Mouse (Mus musculus): ENCODE data around the gene Col18a1. TPM values are rescaled to one million over a fixed set of nuclear protein-coding genes. Genes with fewer than 3 reads are reported as not detected.

Col18a1 gene
- polyA plus RNA-seq, 1 experiment, result 114 TPM

- peak; percentile 38 for DNase-seq
- Histone ChIP-seq H3K27ac (ENCODE audit: insufficient read depth, low read depth, low read length) (no peak overlapping the region), H3K4me3 (ENCODE audit: insufficient read depth, low read depth, low read length) (no peak overlapping the region), H3K27me3 (replicated peaks; ENCODE audit: control insufficient read depth, insufficient read depth, low read length) (no peaks in the 10 kb centered on the region), H3K36me3 (ENCODE audit: control insufficient read depth, insufficient read depth, low read length) (no peaks in the 10 kb centered on the region), H3K4me1 (ENCODE audit: control insufficient read depth, insufficient read depth, low read length) (0 out of 2 replicates have a peak, but pooled peaks cover 3% of the 10 kb centered on the region)
- no peak for TF ChIP-seq POLR2A (IDR thresholded peaks at IDR 0.05; ENCODE audit: low read depth, low read length)
- TF ChIP-seq CTCF (conservative IDR thresholded peaks at IDR 0.05; ENCODE audit: insufficient read depth, insufficient read length, low read depth, low read length), result no peak
- 45% methylated on average over 8 of the region's 8 CpGs for WGBS
Measured at GRCm38 (mm10) chr10:77089336-77089735, 77.0 kb downstream of the Col18a1 start.

- TF ChIP-seq CTCF (conservative IDR thresholded peaks at IDR 0.05; ENCODE audit: insufficient read depth, insufficient read length, low read depth, low read length) (no peak), POLR2A (IDR thresholded peaks at IDR 0.05; ENCODE audit: low read depth, low read length) (no peak)
- 0 out of 2 replicates have a peak, but pooled peaks cover 2% of the 10 kb centered on the region for H3K4me1 ChIP-seq (ENCODE audit: control insufficient read depth, insufficient read depth, low read length)
- H3K27ac ChIP-seq (ENCODE audit: insufficient read depth, low read depth, low read length), result no peak overlapping the region
- no peak for DNase-seq
- no peak overlapping the region for H3K4me3 ChIP-seq (ENCODE audit: insufficient read depth, low read depth, low read length)
- H3K36me3 ChIP-seq (ENCODE audit: control insufficient read depth, insufficient read depth, low read length), result no peaks in the 10 kb centered on the region
- WGBS, result 30% methylated on average over 1 of the region's 1 CpGs
- H3K27me3 ChIP-seq (replicated peaks; ENCODE audit: control insufficient read depth, insufficient read depth, low read length), result no peaks in the 10 kb centered on the region
Measured at GRCm38 (mm10) chr10:77084568-77084967, 81.8 kb downstream of the Col18a1 start.

GRCm38 (mm10) chr10:77082921-77083320, 83.4 kb downstream of the Col18a1 start:
- H3K27ac ChIP-seq (ENCODE audit: insufficient read depth, low read depth, low read length), result no peak overlapping the region
- no peaks in the 10 kb centered on the region for H3K36me3 ChIP-seq (ENCODE audit: control insufficient read depth, insufficient read depth, low read length)
- TF ChIP-seq POLR2A (IDR thresholded peaks at IDR 0.05; ENCODE audit: low read depth, low read length), result no peak
- TF ChIP-seq CTCF (conservative IDR thresholded peaks at IDR 0.05; ENCODE audit: insufficient read depth, insufficient read length, low read depth, low read length), result no peak
- no peak for DNase-seq
- no peaks in the 10 kb centered on the region for H3K27me3 ChIP-seq (replicated peaks; ENCODE audit: control insufficient read depth, insufficient read depth, low read length)
- H3K4me1 ChIP-seq (ENCODE audit: control insufficient read depth, insufficient read depth, low read length), result peaks cover 3% of the 10 kb centered on the region; the same call in 1 of the 2 replicates
- no peak overlapping the region for H3K4me3 ChIP-seq (ENCODE audit: insufficient read depth, low read depth, low read length)
- WGBS, result 66% methylated on average over 5 of the region's 5 CpGs

- H3K4me3 ChIP-seq (ENCODE audit: insufficient read depth, low read depth, low read length), result no peak overlapping the region
- H3K27me3 ChIP-seq (replicated peaks; ENCODE audit: control insufficient read depth, insufficient read depth, low read length), result no peaks in the 10 kb centered on the region
- no peak overlapping the region for H3K27ac ChIP-seq (ENCODE audit: insufficient read depth, low read depth, low read length)
- DNase-seq, result peak; percentile 88
- WGBS, result 13% methylated on average over 3 of the region's 3 CpGs
- peaks cover 3% of the 10 kb centered on the region; the same call in 1 of the 2 replicates for H3K4me1 ChIP-seq (ENCODE audit: control insufficient read depth, insufficient read depth, low read length)
- H3K36me3 ChIP-seq (ENCODE audit: control insufficient read depth, insufficient read depth, low read length), result no peaks in the 10 kb centered on the region
- peak; percentile 98 for TF ChIP-seq CTCF (conservative IDR thresholded peaks at IDR 0.05; ENCODE audit: insufficient read depth, insufficient read length, low read depth, low read length)
- no peak for TF ChIP-seq POLR2A (IDR thresholded peaks at IDR 0.05; ENCODE audit: low read depth, low read length)
Measured at GRCm38 (mm10) chr10:77082453-77082852, 83.9 kb downstream of the Col18a1 start.

GRCm38 (mm10) chr10:77078961-77079360, 87.4 kb downstream of the Col18a1 start:
- H3K36me3 ChIP-seq (ENCODE audit: control insufficient read depth, insufficient read depth, low read length), result no peaks in the 10 kb centered on the region
- H3K4me3 ChIP-seq (ENCODE audit: insufficient read depth, low read depth, low read length), result no peak overlapping the region
- no peaks in the 10 kb centered on the region for H3K27me3 ChIP-seq (replicated peaks; ENCODE audit: control insufficient read depth, insufficient read depth, low read length)
- WGBS, result 56% methylated on average over 8 of the region's 8 CpGs
- peak overlapping the region; percentile 82 for H3K27ac ChIP-seq (ENCODE audit: insufficient read depth, low read depth, low read length)
- peak; percentile 90 for DNase-seq
- TF ChIP-seq CTCF (conservative IDR thresholded peaks at IDR 0.05; ENCODE audit: insufficient read depth, insufficient read length, low read depth, low read length) (no peak), POLR2A (IDR thresholded peaks at IDR 0.05; ENCODE audit: low read depth, low read length) (no peak)
- H3K4me1 ChIP-seq (ENCODE audit: control insufficient read depth, insufficient read depth, low read length), result peaks cover 3% of the 10 kb centered on the region; the same call in 1 of the 2 replicates

GRCm38 (mm10) chr10:77078456-77078855, 87.9 kb downstream of the Col18a1 start:
- peaks cover 3% of the 10 kb centered on the region; the same call in 1 of the 2 replicates for H3K4me1 ChIP-seq (ENCODE audit: control insufficient read depth, insufficient read depth, low read length)
- H3K27me3 ChIP-seq (replicated peaks; ENCODE audit: control insufficient read depth, insufficient read depth, low read length), result no peaks in the 10 kb centered on the region
- peak; percentile 59 for DNase-seq
- WGBS, result 89% methylated on average over 4 of the region's 4 CpGs
- TF ChIP-seq CTCF (conservative IDR thresholded peaks at IDR 0.05; ENCODE audit: insufficient read depth, insufficient read length, low read depth, low read length) (no peak), POLR2A (IDR thresholded peaks at IDR 0.05; ENCODE audit: low read depth, low read length) (no peak)
- H3K36me3 ChIP-seq (ENCODE audit: control insufficient read depth, insufficient read depth, low read length), result no peaks in the 10 kb centered on the region
- H3K27ac ChIP-seq (ENCODE audit: insufficient read depth, low read depth, low read length), result peak overlapping the region; percentile 82
- H3K4me3 ChIP-seq (ENCODE audit: insufficient read depth, low read depth, low read length), result no peak overlapping the region

- H3K27me3 ChIP-seq (replicated peaks; ENCODE audit: control insufficient read depth, insufficient read depth, low read length), result no peaks in the 10 kb centered on the region
- no peak for DNase-seq
- 85% methylated on average over 4 of the region's 4 CpGs for WGBS
- H3K36me3 ChIP-seq (ENCODE audit: control insufficient read depth, insufficient read depth, low read length), result no peaks in the 10 kb centered on the region; the same call in 1 of the 2 replicates
- H3K4me3 ChIP-seq (ENCODE audit: insufficient read depth, low read depth, low read length), result no peak overlapping the region
- TF ChIP-seq CTCF (conservative IDR thresholded peaks at IDR 0.05; ENCODE audit: insufficient read depth, insufficient read length, low read depth, low read length), result no peak
- TF ChIP-seq POLR2A (IDR thresholded peaks at IDR 0.05; ENCODE audit: low read depth, low read length), result no peak
- no peak overlapping the region for H3K27ac ChIP-seq (ENCODE audit: insufficient read depth, low read depth, low read length)
- peaks cover 3% of the 10 kb centered on the region; the same call in 1 of the 2 replicates for H3K4me1 ChIP-seq (ENCODE audit: control insufficient read depth, insufficient read depth, low read length)
Measured at GRCm38 (mm10) chr10:77074276-77074974, 91.9 kb downstream of the Col18a1 start.
